Mouse (Mus musculus): Measurements from ENCODE around the gene Pdhx.

- no peak for TF ChIP-seq GATA1 (IDR thresholded peaks at IDR 0.05; ENCODE audit: borderline replicate concordance, low read length)
- TF ChIP-seq FLI1 (IDR thresholded peaks at IDR 0.05; ENCODE audit: low read length): no peak
Observed at GRCm38 (mm10) chr2:103012782-103013575, 60.3 kb downstream of the Pdhx start.

Measured in megakaryocyte, embryonic 14.5 days (primary cell).